Mouse (Mus musculus) liver, embryonic 11.5 days (tissue): Measurements from ENCODE around the gene Map4k5. TPM values are rescaled to one million over a fixed set of nuclear protein-coding genes. Genes with fewer than 3 reads are reported as not detected.
A peak's percentile ranks its signal among the peaks of the same experiment; 100 is the strongest.

Source experiments
- ATAC-seq: fragments of 200-750 bp; cut with Nextera tagmentation; replicated peaks from 2 replicates; pipeline ENCODE4 v1.8.0; 2017; ENCODE audit warnings: moderate number of reproducible peaks, mild to moderate bottlenecking, moderate TSS enrichment, moderate library complexity; ENCODE audit not compliant: low FRiP score
- DNase-seq: peaks from one replicate; pipeline ENCODE4 v3.0.0-alpha.2; 2017; ENCODE audit warnings: low spot score
- H3K27ac ChIP-seq: fragments of 300-500 bp; sonication (generic); 2 replicates; pipeline ENCODE4 v1.5.1; 2014; ENCODE audit warnings: mild to moderate bottlenecking, low read depth, low read length, control low read depth
- H3K27me3 ChIP-seq: fragments of 300-500 bp; sonication (generic); replicated peaks from 2 replicates; pipeline ENCODE4 v1.6.1; 2014; ENCODE audit warnings: low read length, mixed read lengths; ENCODE audit not compliant: control insufficient read depth, insufficient read depth
- H3K36me3 ChIP-seq: fragments of 300-500 bp; sonication (generic); 2 replicates; pipeline ENCODE4 v1.6.1; 2014; ENCODE audit warnings: mild to moderate bottlenecking, low read length, moderate library complexity, mixed read lengths; ENCODE audit not compliant: control insufficient read depth, insufficient read depth
- H3K4me1 ChIP-seq: fragments of 300-500 bp; sonication (generic); replicated peaks from 2 replicates; pipeline ENCODE4 v1.6.1; 2014; ENCODE audit warnings: low read length, mixed read lengths; ENCODE audit not compliant: control insufficient read depth, insufficient read depth
- H3K4me2 ChIP-seq: fragments of 300-500 bp; sonication (generic); 2 replicates; pipeline ENCODE4 v1.6.1; 2014; ENCODE audit warnings: mild to moderate bottlenecking, control low read depth, moderate library complexity
- H3K4me3 ChIP-seq: fragments of 300-500 bp; sonication (generic); 2 replicates; pipeline ENCODE4 v1.5.1; 2014; ENCODE audit warnings: low read depth, low read length, control low read depth
- H3K9ac ChIP-seq: fragments of 300-500 bp; sonication (generic); 2 replicates; pipeline ENCODE4 v1.6.1; 2014; ENCODE audit warnings: low read depth, low read length, control low read depth
- H3K9me3 ChIP-seq: fragments of 300-500 bp; sonication (generic); 2 replicates; pipeline ENCODE4 v1.6.1; 2016; ENCODE audit warnings: low read length, inconsistent platforms, mixed read lengths; ENCODE audit not compliant: control insufficient read depth
- WGBS: fragments of 180-500 bp; shearing (Covaris S2); extraction: QIAGEN DNeasy Blood & Tissue Kit; methylation state at CpG from one replicate; pipeline ENCODE4 v1.1.7; 2014; 5-methylcytosine and 5-hydroxymethylcytosine counted together
- polyA plus RNA-seq: library from polyadenylated mRNA; unstranded; fragments of >200 nt; fragmentation: Nextera tagmentation; extraction: Ambion mirVana; gene quantifications from 2 replicates; pipeline ENCODE4 v1.2.1, GENCODE M21; 2014

Map4k5 gene
- polyA plus RNA-seq, 1 experiment from 2014 or later, result 21.5 TPM

- no peak for ATAC-seq
- DNase-seq, result no peak
- Histone ChIP-seq H3K27me3 (no peaks in the 10 kb centered on the region), H3K36me3 (no peaks in the 10 kb centered on the region), H3K4me3 (no peak overlapping the region), H3K9me3 (no peaks in the 10 kb centered on the region), H3K4me2 (peak overlapping the region; percentile 5; the same call in 1 of the 2 replicates), H3K4me1 (peaks cover 11% of the 10 kb centered on the region; the same call in 1 of the 2 replicates), H3K9ac (no peak overlapping the region), H3K27ac (no peak overlapping the region)
- WGBS, result 45% methylated on average over 6 of the region's 6 CpGs
Observed at GRCm38 (mm10) chr12:69879739-69880138, 13.3 kb downstream of the Map4k5 start.

- Histone ChIP-seq H3K27ac (no peak overlapping the region), H3K4me2 (peak overlapping the region; percentile 8; the same call in 1 of the 2 replicates), H3K4me1 (peaks cover 11% of the 10 kb centered on the region; the same call in 1 of the 2 replicates), H3K36me3 (no peaks in the 10 kb centered on the region), H3K27me3 (no peaks in the 10 kb centered on the region), H3K9me3 (no peaks in the 10 kb centered on the region), H3K4me3 (no peak overlapping the region), H3K9ac (no peak overlapping the region)
- 0 out of 2 replicates have a peak, but pooled peaks have one; percentile 49 for ATAC-seq
- WGBS, result 20% methylated on average over 4 of the region's 4 CpGs
- DNase-seq, result no peak
Observed at GRCm38 (mm10) chr12:69879172-69879665, 13.8 kb downstream of the Map4k5 start.

GRCm38 (mm10) chr12:69877842-69878363 is 15.1 kb downstream of the Map4k5 start:
- H3K36me3 ChIP-seq, result no peaks in the 10 kb centered on the region

GRCm38 (mm10) chr12:69871632-69872031 is 21.4 kb downstream of the Map4k5 start:
- H3K9ac ChIP-seq, result no peak overlapping the region
- H3K4me2 ChIP-seq, result no peak overlapping the region
- no peaks in the 10 kb centered on the region for H3K4me1 ChIP-seq
- 91% methylated on average over 5 of the region's 5 CpGs for WGBS
- peaks cover 9% of the 10 kb centered on the region; the same call in 1 of the 2 replicates for H3K36me3 ChIP-seq
- H3K27ac ChIP-seq, result no peak overlapping the region
- H3K27me3 ChIP-seq, result no peaks in the 10 kb centered on the region
- H3K9me3 ChIP-seq, result no peaks in the 10 kb centered on the region
- no peak overlapping the region for H3K4me3 ChIP-seq
- ATAC-seq (no peak), DNase-seq (no peak)

More at GRCm38 (mm10) chr12:69877842-69878363, 15.1 kb downstream of the Map4k5 start:
- whole genome bisulfite sequencing, result 83% methylated on average over 9 of the region's 9 CpGs
- Histone ChIP-seq H3K4me2 (no peak overlapping the region), H3K9ac (no peak overlapping the region), H3K9me3 (no peaks in the 10 kb centered on the region), H3K4me3 (no peak overlapping the region), H3K27me3 (no peaks in the 10 kb centered on the region), H3K27ac (no peak overlapping the region), H3K4me1 (peaks cover 11% of the 10 kb centered on the region; the same call in 1 of the 2 replicates)
- ATAC-seq (0 out of 2 replicates have a peak, but pooled peaks have one; percentile 36), DNase-seq (no peak)

- DNase-seq, result no peak
- Histone ChIP-seq H3K9ac (no peak overlapping the region), H3K27me3 (no peaks in the 10 kb centered on the region), H3K4me1 (peaks cover 3% of the 10 kb centered on the region; the same call in 1 of the 2 replicates), H3K36me3 (peaks cover 11% of the 10 kb centered on the region), H3K27ac (no peak overlapping the region), H3K9me3 (no peaks in the 10 kb centered on the region), H3K4me2 (no peak overlapping the region), H3K4me3 (no peak overlapping the region)
- whole genome bisulfite sequencing, result 49% methylated on average over 5 of the region's 5 CpGs
- ATAC-seq, result no peak
Observed at GRCm38 (mm10) chr12:69867338-69867737, 25.7 kb downstream of the Map4k5 start.

GRCm38 (mm10) chr12:69864164-69864692 is 28.8 kb downstream of the Map4k5 start:
- no peak for DNase-seq
- Histone ChIP-seq H3K4me2 (no peak overlapping the region), H3K9ac (no peak overlapping the region), H3K4me1 (peaks cover 3% of the 10 kb centered on the region; the same call in 1 of the 2 replicates), H3K4me3 (no peak overlapping the region), H3K27ac (no peak overlapping the region), H3K27me3 (no peaks in the 10 kb centered on the region), H3K9me3 (no peaks in the 10 kb centered on the region), H3K36me3 (peaks cover 3% of the 10 kb centered on the region)
- WGBS, result 60% methylated on average over 4 of the region's 4 CpGs
- ATAC-seq, result no peak

- H3K27ac ChIP-seq, result no peak overlapping the region
- no peaks in the 10 kb centered on the region for H3K9me3 ChIP-seq
- no peaks in the 10 kb centered on the region for H3K27me3 ChIP-seq
Observed at GRCm38 (mm10) chr12:69863505-69863904, 29.5 kb downstream of the Map4k5 start.

GRCm38 (mm10) chr12:69858847-69859246 is 34.2 kb downstream of the Map4k5 start:
- ATAC-seq, result peak; percentile 83
- Histone ChIP-seq H3K4me3 (no peak overlapping the region), H3K4me2 (no peak overlapping the region), H3K27ac (no peak overlapping the region), H3K9ac (peak overlapping the region; percentile 15), H3K4me1 (peaks cover 20% of the 10 kb centered on the region), H3K9me3 (no peaks in the 10 kb centered on the region), H3K27me3 (no peaks in the 10 kb centered on the region), H3K36me3 (no peaks in the 10 kb centered on the region)
- WGBS, result 48% methylated on average over 4 of the region's 4 CpGs
- DNase-seq, result no peak

More at GRCm38 (mm10) chr12:69863505-69863904, 29.5 kb downstream of the Map4k5 start:
- peaks cover 9% of the 10 kb centered on the region for H3K4me1 ChIP-seq
- no peak overlapping the region for H3K4me2 ChIP-seq
- WGBS, result 75% methylated on average over 5 of the region's 5 CpGs
- DNase-seq (no peak), ATAC-seq (no peak)
- H3K4me3 ChIP-seq, result no peak overlapping the region
- H3K9ac ChIP-seq, result no peak overlapping the region
- peaks cover 3% of the 10 kb centered on the region for H3K36me3 ChIP-seq
